In the genomic region with DNA sequence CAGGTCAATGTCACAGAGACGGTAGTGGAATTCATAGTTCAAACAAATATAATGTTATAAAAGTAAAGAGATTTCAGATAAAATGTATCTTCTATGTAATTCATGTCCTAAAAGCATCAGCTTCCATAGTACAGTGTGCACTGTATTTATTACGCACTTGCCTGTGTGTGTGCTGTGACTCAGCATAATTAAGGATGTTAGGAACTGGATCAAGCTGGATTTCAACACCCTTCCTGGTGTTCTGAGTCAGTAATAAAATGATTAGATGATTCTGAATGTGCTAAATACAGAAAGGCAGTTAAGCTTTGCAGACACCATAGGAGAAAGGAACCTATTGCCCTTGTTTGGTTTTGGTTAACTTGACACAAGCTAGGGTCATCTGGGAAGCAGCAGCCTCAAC, we compare ENCODE assay signal across 18 mouse cellular contexts.
"Had no signal": no experiment of that assay in that cellular context is flagged by ENCODE, and none has a peak within 500 bp of the region (broad histone marks: within the 10 kb centered on the region; RNA-seq: fewer than 3 reads in every experiment).

No protein-coding gene starts in this region.

- H3K4me3 ChIP-seq: limb, embryonic 10.5 days; limb, embryonic 13.5 days; liver, embryonic 12.5 days; liver, embryonic 15.5 days; lung, embryonic 15.5 days had no signal

- ATAC-seq: liver, embryonic 12.5 days had no signal

- H3K27ac ChIP-seq: kidney, postnatal 0 days; limb, embryonic 10.5 days; limb, embryonic 13.5 days; liver, embryonic 12.5 days; liver, embryonic 15.5 days; lung, embryonic 15.5 days had no signal

- H3K4me1 ChIP-seq: liver, embryonic 12.5 days; liver, embryonic 15.5 days had no signal

- H3K27me3 ChIP-seq: limb, embryonic 13.5 days; liver, embryonic 12.5 days; liver, embryonic 15.5 days; lung, embryonic 15.5 days had no signal

- DNase-seq: kidney, adult 11 months; kidney, adult 9 months; kidney, postnatal 25 days; liver; lung, adult 18-20 months; lung, postnatal 10 days; lung, postnatal 36 days; midbrain, embryonic 14.5 days; right cerebral cortex, adult 18-20 months; right cerebral cortex, postnatal 14 days; right cerebral cortex, postnatal 4 days; thymus, postnatal 25 days had no signal
